Mouse (Mus musculus): Measurements from ENCODE around the gene Farp2. TPM values are rescaled to one million over a fixed set of nuclear protein-coding genes. Genes with fewer than 3 reads are reported as not detected.

Gene Farp2
- polyA plus RNA-seq, 1 experiment from 2014 or later: 3.9 TPM

- H3K4me1 ChIP-seq (ENCODE audit: insufficient read depth): peaks cover 10% of the 10 kb centered on the region
- peak overlapping the region; percentile 65 for H3K27ac ChIP-seq (ENCODE audit: low read depth)
- DNase-seq: peak; percentile 82
- peak; percentile 95 for ATAC-seq
- TF ChIP-seq CTCF (IDR thresholded peaks at IDR 0.05; ENCODE audit: low read depth) (peak; percentile 84), EP300 (IDR thresholded peaks at IDR 0.05; ENCODE audit: low read depth) (no peak)
- WGBS (ENCODE audit: insufficient replicate concordance): 5% methylated on average over 17 of the region's 17 CpGs
- H3K9me3 ChIP-seq (ENCODE audit: low read length): no peaks in the 10 kb centered on the region
- no peaks in the 10 kb centered on the region for H3K27me3 ChIP-seq (ENCODE audit: insufficient read depth, low read length)
- peak overlapping the region; percentile 32 for H3K9ac ChIP-seq (replicated peaks)
- H3K36me3 ChIP-seq (replicated peaks; ENCODE audit: insufficient read depth, low read length): no peaks in the 10 kb centered on the region
- H3K4me3 ChIP-seq (ENCODE audit: low read depth, low read length): peak overlapping the region; percentile 36
- H3K4me2 ChIP-seq (ENCODE audit: low read depth, low read length): peak overlapping the region; percentile 69
Measured at GRCm38 (mm10) chr1:93668791-93669548, 157.1 kb downstream of the Farp2 start.

- ATAC-seq: no peak
- no peak for TF ChIP-seq EP300 (IDR thresholded peaks at IDR 0.05; ENCODE audit: low read depth)
- no peak for TF ChIP-seq CTCF (IDR thresholded peaks at IDR 0.05; ENCODE audit: low read depth)
Measured at GRCm38 (mm10) chr1:93669941-93670340, 158.1 kb downstream of the Farp2 start.

More at GRCm38 (mm10) chr1:93669941-93670340, 158.1 kb downstream of the Farp2 start:
- no peak overlapping the region for H3K4me2 ChIP-seq (ENCODE audit: low read depth, low read length)
- H3K4me3 ChIP-seq (ENCODE audit: low read depth, low read length): no peak overlapping the region
- no peaks in the 10 kb centered on the region for H3K9me3 ChIP-seq (ENCODE audit: low read length)
- H3K27ac ChIP-seq (ENCODE audit: low read depth): no peak overlapping the region
- no peaks in the 10 kb centered on the region for H3K27me3 ChIP-seq (ENCODE audit: insufficient read depth, low read length)
- H3K4me1 ChIP-seq (ENCODE audit: insufficient read depth): peaks cover 10% of the 10 kb centered on the region
- no peak overlapping the region for H3K9ac ChIP-seq (replicated peaks)
- DNase-seq: no peak
- no peaks in the 10 kb centered on the region for H3K36me3 ChIP-seq (replicated peaks; ENCODE audit: insufficient read depth, low read length)

Other genes starting within 250 kb of the Farp2 start
- gene Mterf4, start 206.2 kb upstream of the Farp2 start, polyA plus RNA-seq (2015; fragmentation: Nextera tagmentation; extraction: Ambion mirVana): 8.7 and 9.4 TPM in 2 replicates
- 19.5 and 21.2 TPM in 2 replicates for gene Ppp1r7, start 169.2 kb upstream of the Farp2 start, polyA plus RNA-seq (2015; fragmentation: Nextera tagmentation; extraction: Ambion mirVana)
- 1.9 and 2.3 TPM in 2 replicates for gene Pask, start 168.6 kb upstream of the Farp2 start, polyA plus RNA-seq (2015; fragmentation: Nextera tagmentation; extraction: Ambion mirVana)
- not detected in 2 replicates for gene Ano7, start 138.1 kb upstream of the Farp2 start, polyA plus RNA-seq (2015; fragmentation: Nextera tagmentation; extraction: Ambion mirVana)
- gene Hdlbp, start 33.3 kb upstream of the Farp2 start, polyA plus RNA-seq (2015; fragmentation: Nextera tagmentation; extraction: Ambion mirVana): 106 and 131 TPM in 2 replicates
- 39.6 and 41.3 TPM in 2 replicates for gene Stk25, start 146.6 kb downstream of the Farp2 start, polyA plus RNA-seq (2015; fragmentation: Nextera tagmentation; extraction: Ambion mirVana)
- gene Bok, start 173.6 kb downstream of the Farp2 start, polyA plus RNA-seq (2015; fragmentation: Nextera tagmentation; extraction: Ambion mirVana): 6.8 and 7.2 TPM in 2 replicates
- 48.9 and 51.6 TPM in 2 replicates for gene Atg4b, start 239.4 kb downstream of the Farp2 start, polyA plus RNA-seq (2015; fragmentation: Nextera tagmentation; extraction: Ambion mirVana)
- 13.0 TPM in 2 replicates for gene Thap4, start 242.8 kb downstream of the Farp2 start, polyA plus RNA-seq (2015; fragmentation: Nextera tagmentation; extraction: Ambion mirVana)